Mouse (Mus musculus) heart, embryonic 10.5 days (tissue): ENCODE data around the gene Adcy2. TPM values are rescaled to one million over a fixed set of nuclear protein-coding genes. Genes with fewer than 3 reads are reported as not detected.
A peak's percentile ranks its signal among the peaks of the same experiment; 100 is the strongest.

ENCODE experiments used
- DNase-seq: peaks from one replicate; pipeline ENCODE4 v3.0.0-alpha.2; 2017; ENCODE audit warnings: low spot score
- H3K27ac ChIP-seq: fragments of 300-500 bp; sonication (generic); 2 replicates; pipeline ENCODE4 v1.5.1; 2016; ENCODE audit warnings: mild to moderate bottlenecking
- H3K27me3 ChIP-seq: fragments of 300-500 bp; sonication (generic); 2 replicates; pipeline ENCODE4 v1.6.1; 2016; ENCODE audit warnings: mild to moderate bottlenecking; ENCODE audit not compliant: poor library complexity, insufficient read depth, severe bottlenecking
- H3K36me3 ChIP-seq: fragments of 300-500 bp; sonication (generic); 2 replicates; pipeline ENCODE4 v1.6.1; 2016; ENCODE audit warnings: mild to moderate bottlenecking, moderate library complexity
- H3K4me1 ChIP-seq: fragments of 300-500 bp; sonication (generic); 2 replicates; pipeline ENCODE4 v1.6.1; 2016; ENCODE audit warnings: mild to moderate bottlenecking
- H3K4me3 ChIP-seq: fragments of 300-500 bp; sonication (generic); 2 replicates; pipeline ENCODE4 v1.5.1; 2016; ENCODE audit warnings: mild to moderate bottlenecking, moderate library complexity
- H3K9me3 ChIP-seq: fragments of 300-500 bp; sonication (generic); 2 replicates; pipeline ENCODE4 v1.6.1; 2016; ENCODE audit warnings: mild to moderate bottlenecking, moderate library complexity
- WGBS: fragments of 180-500 bp; shearing (Covaris S2); methylation state at CpG from one replicate; pipeline ENCODE4 v1.1.7; 2016; 5-methylcytosine and 5-hydroxymethylcytosine counted together
- polyA plus RNA-seq: library from polyadenylated mRNA; unstranded; fragments of >200 nt; fragmentation: Nextera tagmentation; extraction: Ambion mirVana; gene quantifications from 2 replicates; pipeline ENCODE4 v1.2.1, GENCODE M21; 2016

The Adcy2 gene
- polyA plus RNA-seq, 1 experiment from 2014 or later = 0.39 TPM

DNA sequence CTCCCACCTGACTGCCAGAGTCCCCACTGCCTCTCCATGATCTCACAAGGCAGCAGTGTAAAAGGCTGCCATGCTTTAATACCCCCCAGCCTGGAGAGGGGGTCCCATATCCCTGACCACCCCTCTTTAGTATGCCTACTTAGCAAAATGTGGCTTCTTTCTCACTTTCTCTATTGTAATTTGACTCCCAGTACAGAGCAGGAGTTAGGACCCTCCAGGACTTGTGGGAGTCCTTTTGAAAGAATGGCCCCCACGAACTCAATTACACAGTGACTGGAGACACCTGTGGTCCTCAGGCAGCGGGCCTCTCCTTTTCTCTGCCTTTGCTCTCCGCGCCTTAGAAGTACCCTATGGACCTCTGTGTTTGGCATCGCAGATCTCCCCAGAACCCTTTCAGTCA, 485 bp upstream of the Adcy2 start:
- no peak for DNase-seq

DNA sequence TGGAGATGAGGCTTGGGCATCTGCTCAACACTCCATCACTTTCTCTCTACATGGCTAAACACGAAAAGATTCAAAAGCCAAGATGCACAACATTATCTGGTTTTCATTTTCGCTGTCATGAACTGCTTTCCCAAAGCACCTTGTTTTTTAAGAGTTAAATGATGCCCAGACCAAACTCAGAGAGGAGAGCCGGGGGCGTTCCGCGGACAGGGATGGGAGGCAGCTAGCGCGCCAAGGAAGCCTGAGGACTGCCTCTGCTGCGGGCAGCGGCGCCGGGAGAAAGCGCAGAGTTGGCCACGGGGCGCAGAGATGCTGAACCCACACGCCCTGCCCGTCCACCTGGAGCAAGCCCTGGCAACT, 803 bp downstream of the Adcy2 start:
- Histone ChIP-seq H3K27me3 (peaks cover 44% of the 10 kb centered on the region), H3K4me3 (peak overlapping the region; percentile 72), H3K36me3 (no peaks in the 10 kb centered on the region), H3K9me3 (no peaks in the 10 kb centered on the region), H3K4me1 (peaks cover 10% of the 10 kb centered on the region), H3K27ac (peak overlapping the region; percentile 77)
- whole genome bisulfite sequencing = under 1% methylated on average over 17 of the region's 17 CpGs
- DNase-seq = no peak

More for the DNA sequence above, 485 bp upstream of the Adcy2 start:
- peaks cover 10% of the 10 kb centered on the region for H3K4me1 ChIP-seq
- H3K27ac ChIP-seq = peak overlapping the region; percentile 77
- H3K4me3 ChIP-seq = peak overlapping the region; percentile 72
- H3K27me3 ChIP-seq = peaks cover 44% of the 10 kb centered on the region
- no peaks in the 10 kb centered on the region for H3K36me3 ChIP-seq
- no peaks in the 10 kb centered on the region for H3K9me3 ChIP-seq
- WGBS = 39% methylated on average over 5 of the region's 5 CpGs

DNA sequence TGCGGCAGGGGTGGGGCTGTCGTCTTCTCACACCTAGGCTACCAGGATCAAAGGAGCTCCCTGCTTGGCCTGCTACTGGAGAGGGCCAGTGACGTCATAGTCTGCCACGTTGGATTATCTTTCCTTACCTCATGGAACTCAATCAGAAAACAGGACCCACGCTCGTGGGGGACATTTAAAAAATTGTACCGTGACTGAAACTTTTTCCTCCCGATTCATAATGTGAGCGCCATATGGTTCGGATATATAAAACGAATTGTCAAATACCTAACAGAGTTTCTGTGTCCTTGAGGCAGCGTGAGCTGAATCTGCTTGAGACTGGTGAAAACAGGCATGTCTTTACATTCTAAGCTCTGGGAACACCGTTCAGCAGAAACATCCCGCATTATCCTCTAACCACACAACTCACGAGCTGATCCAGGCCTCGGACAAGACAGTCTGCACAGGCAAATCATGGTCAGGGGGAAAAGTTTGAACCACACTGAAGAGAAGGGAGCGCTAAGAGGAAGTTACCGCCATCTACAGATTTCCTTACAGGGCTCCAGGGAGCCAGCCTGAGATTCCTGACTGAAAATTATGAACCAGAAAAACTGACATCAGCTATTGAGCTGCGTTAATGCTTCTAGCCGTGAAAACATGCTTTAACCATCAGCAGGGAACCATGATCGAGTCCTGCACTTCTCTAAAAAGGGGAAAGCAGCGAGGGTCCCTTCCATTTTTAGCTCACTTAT, 1.4 kb downstream of the Adcy2 start:
- peak overlapping the region; percentile 72 for H3K4me3 ChIP-seq
- no peak overlapping the region for H3K27ac ChIP-seq
- DNase-seq = no peak
- peaks cover 10% of the 10 kb centered on the region for H3K4me1 ChIP-seq
- 9% methylated on average over 22 of the region's 22 CpGs for WGBS
- no peaks in the 10 kb centered on the region for H3K9me3 ChIP-seq
- H3K27me3 ChIP-seq = peaks cover 44% of the 10 kb centered on the region
- H3K36me3 ChIP-seq = no peaks in the 10 kb centered on the region

DNA sequence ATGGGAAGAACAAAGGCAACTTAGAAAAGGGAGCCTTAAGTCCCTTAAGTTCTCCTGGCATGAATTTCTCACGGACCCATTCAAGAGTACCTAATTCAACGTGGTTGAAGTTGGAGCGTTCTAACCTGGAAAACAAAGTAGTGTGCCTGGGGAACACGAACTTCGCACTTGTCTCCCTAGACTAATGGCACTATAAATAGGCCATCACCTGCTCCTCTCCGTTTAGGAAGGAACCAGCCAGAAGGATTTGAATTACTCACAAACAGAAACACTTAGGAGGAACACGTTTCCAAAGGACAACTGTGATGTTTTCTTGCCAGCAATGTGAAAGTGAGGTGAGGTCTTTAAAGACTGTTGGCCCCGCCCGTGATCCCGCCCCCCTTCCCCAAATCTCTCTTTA, 2.0 kb downstream of the Adcy2 start:
- Histone ChIP-seq H3K4me3 (0 out of 2 replicates have a peak overlapping the region, but pooled peaks have one; percentile 72), H3K27ac (no peak overlapping the region), H3K27me3 (peaks cover 44% of the 10 kb centered on the region), H3K36me3 (no peaks in the 10 kb centered on the region), H3K9me3 (no peaks in the 10 kb centered on the region), H3K4me1 (peaks cover 10% of the 10 kb centered on the region)
- DNase-seq = no peak
- 13% methylated on average over 10 of the region's 10 CpGs for WGBS

DNA sequence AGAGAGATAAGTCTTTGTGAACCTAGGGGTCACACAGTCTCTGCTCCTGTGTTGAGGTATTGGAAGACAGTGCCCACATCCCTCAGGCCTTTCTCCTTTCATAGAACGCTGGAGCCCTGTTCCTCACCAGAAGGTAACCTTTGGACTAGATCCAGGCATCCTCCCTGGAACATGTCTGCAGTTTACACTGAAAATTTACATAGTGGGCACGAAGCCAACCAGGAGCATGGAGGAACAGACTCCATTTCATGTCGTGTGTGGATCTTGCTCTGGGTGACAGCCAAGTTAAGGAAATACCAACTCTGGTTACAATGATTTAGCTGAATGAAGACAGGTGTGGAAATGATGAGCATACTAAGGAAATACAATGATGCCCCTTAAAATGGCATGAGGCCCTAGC, 2.7 kb downstream of the Adcy2 start:
- H3K27ac ChIP-seq = no peak overlapping the region
- peaks cover 10% of the 10 kb centered on the region for H3K4me1 ChIP-seq
- no peaks in the 10 kb centered on the region for H3K9me3 ChIP-seq
- peaks cover 44% of the 10 kb centered on the region for H3K27me3 ChIP-seq
- H3K36me3 ChIP-seq = no peaks in the 10 kb centered on the region
- 75% methylated on average over 3 of the region's 3 CpGs for WGBS
- H3K4me3 ChIP-seq = no peak overlapping the region
- no peak for DNase-seq

DNA sequence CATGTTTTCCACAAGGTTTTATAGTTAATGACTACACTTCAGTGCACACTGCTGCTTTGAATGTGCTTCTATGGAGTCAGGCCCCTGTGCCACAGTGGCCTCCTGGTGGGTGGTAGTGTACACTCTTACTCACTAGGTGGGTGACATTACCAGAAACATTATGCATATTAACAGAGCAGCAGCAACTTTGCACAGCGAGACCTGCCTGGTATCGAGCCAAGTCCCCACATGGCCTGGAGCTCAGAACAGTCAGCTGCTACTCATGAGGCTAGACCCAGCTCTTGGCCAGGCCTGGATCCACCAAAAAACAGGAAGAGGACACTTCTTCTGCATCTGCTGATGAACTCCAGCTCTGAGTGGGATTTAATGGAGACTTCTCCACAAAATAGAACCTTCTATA, 13.6 kb downstream of the Adcy2 start:
- no peaks in the 10 kb centered on the region for H3K36me3 ChIP-seq
- H3K27ac ChIP-seq = no peak overlapping the region
- 85% methylated on average over 2 of the region's 2 CpGs for WGBS
- H3K4me3 ChIP-seq = no peak overlapping the region
- no peak for DNase-seq
- H3K27me3 ChIP-seq = no peaks in the 10 kb centered on the region
- no peaks in the 10 kb centered on the region for H3K9me3 ChIP-seq
- no peaks in the 10 kb centered on the region for H3K4me1 ChIP-seq

DNA sequence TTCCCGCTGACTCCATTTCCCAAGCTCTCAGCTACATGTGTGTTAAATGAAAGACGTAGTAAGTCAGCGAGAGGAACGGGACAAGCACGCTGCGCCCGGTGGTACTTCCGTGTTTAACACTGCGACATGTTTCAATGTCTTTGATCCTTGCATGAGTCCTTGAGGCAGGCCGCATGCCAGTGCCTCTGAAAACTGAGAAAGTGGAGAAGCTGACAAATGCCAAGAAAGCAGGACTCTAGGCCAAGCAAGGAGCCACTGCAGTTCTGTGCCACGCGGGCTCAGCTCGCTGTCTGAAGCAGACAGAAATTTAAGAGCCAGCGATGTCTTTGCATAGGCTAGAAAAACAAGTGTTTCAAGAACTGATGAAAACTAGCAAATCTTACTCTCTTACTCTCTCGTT, 15.3 kb downstream of the Adcy2 start:
- H3K27me3 ChIP-seq = no peaks in the 10 kb centered on the region
- no peaks in the 10 kb centered on the region for H3K36me3 ChIP-seq
- H3K4me3 ChIP-seq = no peak overlapping the region
- WGBS = 76% methylated on average over 15 of the region's 15 CpGs
- DNase-seq = no peak
- H3K27ac ChIP-seq = no peak overlapping the region
- H3K4me1 ChIP-seq = no peaks in the 10 kb centered on the region
- no peaks in the 10 kb centered on the region for H3K9me3 ChIP-seq

DNA sequence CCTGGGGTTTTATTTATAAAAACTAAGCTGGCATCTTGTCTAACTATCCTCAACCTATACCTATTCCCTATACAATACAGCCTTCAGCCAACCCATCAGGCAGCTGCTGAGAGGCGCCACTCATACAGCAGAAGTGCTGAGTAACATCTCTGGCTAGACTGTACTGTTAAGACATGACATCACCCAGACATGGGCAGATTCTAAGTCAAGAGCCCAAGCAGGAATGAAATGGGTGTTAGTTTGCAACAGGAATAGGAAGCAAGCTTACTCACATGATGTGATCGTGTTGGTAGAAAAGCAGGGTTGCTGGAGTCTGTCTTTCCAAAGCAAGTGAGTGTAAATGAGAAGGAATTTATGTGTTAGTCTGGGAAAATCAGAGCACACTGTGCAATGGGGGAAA, 18.3 kb downstream of the Adcy2 start:
- no peak overlapping the region for H3K27ac ChIP-seq
- no peaks in the 10 kb centered on the region for H3K36me3 ChIP-seq
- 78% methylated on average over 2 of the region's 2 CpGs for WGBS
- H3K27me3 ChIP-seq = no peaks in the 10 kb centered on the region
- H3K9me3 ChIP-seq = no peaks in the 10 kb centered on the region
- H3K4me1 ChIP-seq = no peaks in the 10 kb centered on the region
- no peak overlapping the region for H3K4me3 ChIP-seq
- DNase-seq = no peak

DNA sequence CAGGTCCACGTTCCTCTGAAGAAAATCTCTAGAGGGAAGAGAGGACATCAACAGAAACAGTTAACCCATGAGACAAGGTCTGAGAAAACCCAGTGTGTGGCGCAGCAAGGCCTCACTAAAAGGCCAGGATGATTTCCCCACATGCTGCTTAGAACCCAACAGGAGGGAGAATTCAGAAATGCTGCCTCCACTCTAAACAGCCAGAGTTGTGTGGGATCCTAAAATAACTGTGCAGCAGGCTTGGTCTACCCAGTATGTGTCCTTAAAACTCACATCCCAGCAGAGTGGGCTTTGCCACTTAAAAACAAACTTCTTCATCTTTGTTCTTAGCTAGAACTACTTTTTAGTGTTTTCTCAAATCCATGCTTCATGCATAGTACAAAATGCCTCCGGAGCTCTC, 26.2 kb downstream of the Adcy2 start:
- H3K36me3 ChIP-seq = no peaks in the 10 kb centered on the region
- H3K9me3 ChIP-seq = no peaks in the 10 kb centered on the region
- H3K27me3 ChIP-seq = 0 out of 2 replicates have a peak, but pooled peaks cover 4% of the 10 kb centered on the region
- H3K27ac ChIP-seq = no peak overlapping the region
- WGBS = 29% methylated on average over 3 of the region's 3 CpGs
- no peak overlapping the region for H3K4me3 ChIP-seq
- H3K4me1 ChIP-seq = no peaks in the 10 kb centered on the region
- DNase-seq = no peak

DNA sequence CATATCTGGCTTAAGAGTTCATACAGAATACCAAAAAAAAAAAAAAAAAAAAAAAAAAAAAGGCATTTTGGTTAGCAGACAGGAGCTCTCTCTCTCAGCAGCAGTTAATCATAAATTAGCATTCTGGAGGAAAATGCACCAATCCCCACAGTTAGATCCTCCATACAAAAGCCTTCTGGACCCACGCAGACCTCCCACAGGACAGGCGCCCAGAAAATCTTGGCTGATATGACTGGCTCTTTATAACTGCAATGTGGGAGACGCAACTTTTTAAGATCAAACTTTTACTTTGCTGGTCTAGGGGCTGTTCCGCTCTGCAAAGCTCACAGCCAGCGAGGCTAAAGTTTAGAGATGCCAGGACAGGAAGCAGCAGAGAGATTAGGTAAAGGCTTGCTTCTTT, 37.8 kb downstream of the Adcy2 start:
- 74% methylated on average over 5 of the region's 5 CpGs for WGBS
- no peak overlapping the region for H3K4me3 ChIP-seq
- no peaks in the 10 kb centered on the region for H3K4me1 ChIP-seq
- no peak for DNase-seq
- H3K27me3 ChIP-seq = no peaks in the 10 kb centered on the region
- no peak overlapping the region for H3K27ac ChIP-seq
- H3K9me3 ChIP-seq = no peaks in the 10 kb centered on the region
- no peaks in the 10 kb centered on the region for H3K36me3 ChIP-seq

DNA sequence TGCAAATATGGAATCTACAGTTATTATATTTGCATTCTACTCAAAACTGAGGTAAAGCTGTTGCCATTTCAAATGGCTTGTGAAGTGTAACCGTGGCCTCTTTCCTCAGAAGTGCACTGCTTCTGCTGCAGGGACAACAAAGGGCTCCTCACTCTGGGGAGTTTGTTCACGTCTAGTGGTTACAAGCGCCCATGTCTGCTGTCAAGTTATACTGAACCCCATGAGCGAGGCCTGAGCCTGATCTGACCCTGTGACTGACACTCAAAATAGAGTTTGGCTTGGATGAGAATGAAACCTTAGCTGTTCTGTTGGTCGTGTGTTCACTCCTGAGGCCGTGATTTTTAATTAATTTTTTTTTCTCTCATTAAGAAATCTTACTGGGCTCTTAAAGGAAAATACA, 38.8 kb downstream of the Adcy2 start:
- no peaks in the 10 kb centered on the region for H3K36me3 ChIP-seq
- H3K4me1 ChIP-seq = no peaks in the 10 kb centered on the region
- no peaks in the 10 kb centered on the region for H3K9me3 ChIP-seq
- 78% methylated on average over 6 of the region's 6 CpGs for WGBS
- no peak overlapping the region for H3K4me3 ChIP-seq
- H3K27me3 ChIP-seq = no peaks in the 10 kb centered on the region
- no peak overlapping the region for H3K27ac ChIP-seq
- DNase-seq = no peak

DNA sequence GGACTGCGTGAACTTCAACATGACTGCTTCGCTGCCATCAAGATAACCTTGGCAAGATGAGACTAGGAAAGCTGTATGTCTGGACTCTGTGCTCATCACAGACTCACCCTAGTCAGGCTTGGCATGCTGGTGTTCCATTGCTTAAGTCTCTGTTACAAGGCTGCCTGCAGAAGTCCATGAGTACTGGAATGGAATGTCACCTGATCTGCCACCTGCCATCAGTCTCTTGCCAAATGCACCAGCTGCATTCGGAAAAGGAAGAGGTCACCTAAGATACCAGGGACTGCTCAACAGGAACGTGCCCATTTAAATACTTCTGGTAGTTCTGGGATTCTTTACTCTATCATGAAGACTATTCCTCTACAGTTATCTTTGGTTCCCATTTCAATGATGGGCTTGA, 39.9 kb downstream of the Adcy2 start:
- no peak overlapping the region for H3K4me3 ChIP-seq
- no peaks in the 10 kb centered on the region for H3K9me3 ChIP-seq
- no peaks in the 10 kb centered on the region for H3K27me3 ChIP-seq
- WGBS = 84% methylated on average over 4 of the region's 4 CpGs
- no peak for DNase-seq
- H3K4me1 ChIP-seq = no peaks in the 10 kb centered on the region
- no peak overlapping the region for H3K27ac ChIP-seq
- no peaks in the 10 kb centered on the region for H3K36me3 ChIP-seq

DNA sequence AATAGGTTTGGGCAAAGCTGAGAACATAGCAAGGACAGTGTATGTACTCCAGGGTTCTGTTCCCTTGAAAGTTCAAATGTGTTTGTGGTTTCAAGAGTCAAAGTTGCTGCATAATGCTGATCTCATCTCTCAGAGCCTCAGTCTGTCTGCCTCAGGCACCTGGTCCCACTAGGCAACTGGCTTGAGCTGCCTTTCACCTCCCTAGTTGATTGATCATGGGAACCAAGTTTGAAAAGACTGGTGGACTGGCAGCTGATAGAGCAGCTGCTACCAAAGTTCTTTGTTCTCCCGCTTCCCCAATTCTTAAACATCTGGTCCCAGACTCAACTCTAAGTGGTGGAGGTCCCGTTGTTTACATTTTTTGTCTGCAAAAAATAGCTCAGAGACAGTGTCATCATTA, 56.6 kb downstream of the Adcy2 start:
- H3K4me3 ChIP-seq = no peak overlapping the region
- H3K27ac ChIP-seq = no peak overlapping the region
- H3K36me3 ChIP-seq = no peaks in the 10 kb centered on the region
- 64% methylated on average over 2 of the region's 2 CpGs for WGBS
- no peaks in the 10 kb centered on the region for H3K4me1 ChIP-seq
- no peaks in the 10 kb centered on the region for H3K27me3 ChIP-seq
- H3K9me3 ChIP-seq = no peaks in the 10 kb centered on the region
- DNase-seq = no peak

DNA sequence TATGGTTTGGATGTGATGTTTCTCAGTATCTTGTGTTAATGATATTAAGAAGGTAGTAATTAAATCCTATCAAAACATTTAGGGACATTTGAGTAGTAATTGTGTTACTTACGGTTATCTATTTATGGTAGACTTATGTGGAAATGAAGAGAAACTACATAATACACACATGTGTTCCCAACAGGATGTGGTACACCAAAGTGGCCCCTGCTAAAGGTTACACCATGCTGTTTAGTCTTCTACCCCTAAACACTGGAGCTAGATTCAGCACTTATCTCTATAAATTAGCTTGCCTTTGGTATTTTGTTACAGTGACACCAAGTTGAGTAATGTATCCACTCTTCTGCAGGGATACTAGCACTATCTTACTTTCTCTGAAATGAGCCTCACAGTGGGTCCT, 57.9 kb downstream of the Adcy2 start:
- DNase-seq = no peak

More for the DNA sequence above, 57.9 kb downstream of the Adcy2 start:
- Histone ChIP-seq H3K4me3 (no peak overlapping the region), H3K36me3 (no peaks in the 10 kb centered on the region), H3K27me3 (no peaks in the 10 kb centered on the region), H3K4me1 (no peaks in the 10 kb centered on the region), H3K27ac (no peak overlapping the region), H3K9me3 (no peaks in the 10 kb centered on the region)
- 79% methylated on average over 1 of the region's 1 CpGs for WGBS
